Mouse (Mus musculus) CH12.LX (cell line): ENCODE results near the gene Tbata.

Experiments used
- CTCF ChIP-seq, 2 experiments: IDR thresholded peaks in 1 of 2; conservative IDR thresholded peaks in 1 of 2; 2 replicates each; pipeline ENCODE4 v1.5.1; 2011 to 2012; ENCODE audit warnings: low read depth in 2 of 2, low read length in 2 of 2, improper control_type of control experiment in 1 of 2, inconsistent platforms in 1 of 2, mild to moderate bottlenecking in 1 of 2, moderate library complexity in 1 of 2
- ELF1 ChIP-seq: IDR thresholded peaks from 2 replicates; pipeline ENCODE4 v1.6.1; 2014; ENCODE audit warnings: low read depth, mild to moderate bottlenecking, inconsistent platforms, low read length, improper control_type of control experiment
- EP300 ChIP-seq: IDR thresholded peaks from 2 replicates; pipeline ENCODE4 v1.6.1; 2011; ENCODE audit warnings: low read length, improper control_type of control experiment
- JUN ChIP-seq: IDR thresholded peaks from 2 replicates; pipeline ENCODE4 v1.6.1; 2011; ENCODE audit warnings: low read depth, mild to moderate bottlenecking, low read length, improper control_type of control experiment, moderate library complexity; ENCODE audit not compliant: insufficient read depth
- MXI1 ChIP-seq: IDR thresholded peaks from 2 replicates; pipeline ENCODE4 v1.6.1; 2011; ENCODE audit warnings: mild to moderate bottlenecking, low read depth, low read length, improper control_type of control experiment
- POLR2A ChIP-seq: IDR thresholded peaks from 2 replicates; pipeline ENCODE4 v1.6.1; 2011; ENCODE audit warnings: low read depth, mild to moderate bottlenecking, improper control_type of control experiment, low read length
- SMC3 ChIP-seq: IDR thresholded peaks from 2 replicates; pipeline ENCODE4 v1.6.1; 2011; ENCODE audit warnings: low read depth, low read length, improper control_type of control experiment
- UBTF ChIP-seq: IDR thresholded peaks from 2 replicates; pipeline ENCODE4 v1.6.1; 2012; ENCODE audit warnings: low read depth, mild to moderate bottlenecking, inconsistent platforms, low read length, improper control_type of control experiment, moderate library complexity

DNA sequence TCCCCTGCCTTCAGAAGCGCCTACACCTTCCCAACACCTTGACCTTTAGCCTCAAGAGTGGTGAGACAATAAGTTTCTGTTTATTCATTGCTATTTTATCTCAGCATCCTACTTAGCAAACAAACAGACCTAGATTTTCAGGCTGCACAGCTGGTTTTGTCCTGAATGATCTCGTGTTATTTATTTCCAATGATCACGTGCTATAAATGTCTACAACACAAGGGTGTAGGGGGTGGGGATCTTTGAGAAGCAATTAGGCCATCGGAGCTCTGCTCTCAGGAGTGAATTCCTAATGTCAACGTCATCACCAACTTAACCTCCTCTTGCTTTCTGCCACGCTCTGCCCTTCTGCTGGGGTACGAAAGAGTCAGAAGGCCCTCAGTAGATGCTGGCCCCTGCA, 11.7 kb upstream of the Tbata start:
- no peak for TF ChIP-seq ELF1
- no peak for TF ChIP-seq JUN
- TF ChIP-seq POLR2A, result no peak
- no peak for TF ChIP-seq UBTF
- no peak for TF ChIP-seq SMC3
- no peak for TF ChIP-seq EP300
- TF ChIP-seq MXI1, result no peak
- TF ChIP-seq CTCF (conservative IDR thresholded peaks at IDR 0.05 in 1 of 2, IDR thresholded peaks at IDR 0.05 in 1 of 2; ENCODE audit: low read depth in 2 of 2, low read length in 2 of 2), result no peak
